Mouse (Mus musculus): ENCODE results near the gene Bicra. TPM values are rescaled to one million over a fixed set of nuclear protein-coding genes. Genes with fewer than 3 reads are reported as not detected.

Gene Bicra
- polyA plus RNA-seq, 1 experiment from 2014 or later = 3.7 TPM

GRCm38 (mm10) chr7:16024603-16025222, 23.0 kb downstream of the Bicra start:
- Histone ChIP-seq H3K36me3 (ENCODE audit: control insufficient read depth, insufficient read depth, low read length) (no peaks in the 10 kb centered on the region), H3K4me1 (ENCODE audit: control insufficient read depth, insufficient read depth, low read length) (peaks cover 14% of the 10 kb centered on the region), H3K27ac (ENCODE audit: low read length) (no peak overlapping the region), H3K4me2 (ENCODE audit: low read depth, low read length) (no peak overlapping the region), H3K4me3 (ENCODE audit: low read length) (no peak overlapping the region), H3K27me3 (replicated peaks; ENCODE audit: control insufficient read depth, insufficient read depth, low read length) (no peaks in the 10 kb centered on the region), H3K9me3 (ENCODE audit: control insufficient read depth, low read length) (no peaks in the 10 kb centered on the region), H3K9ac (ENCODE audit: low read depth, low read length) (no peak overlapping the region)
- no peak for ATAC-seq
- WGBS = 85% methylated on average over 8 of the region's 8 CpGs

DNA sequence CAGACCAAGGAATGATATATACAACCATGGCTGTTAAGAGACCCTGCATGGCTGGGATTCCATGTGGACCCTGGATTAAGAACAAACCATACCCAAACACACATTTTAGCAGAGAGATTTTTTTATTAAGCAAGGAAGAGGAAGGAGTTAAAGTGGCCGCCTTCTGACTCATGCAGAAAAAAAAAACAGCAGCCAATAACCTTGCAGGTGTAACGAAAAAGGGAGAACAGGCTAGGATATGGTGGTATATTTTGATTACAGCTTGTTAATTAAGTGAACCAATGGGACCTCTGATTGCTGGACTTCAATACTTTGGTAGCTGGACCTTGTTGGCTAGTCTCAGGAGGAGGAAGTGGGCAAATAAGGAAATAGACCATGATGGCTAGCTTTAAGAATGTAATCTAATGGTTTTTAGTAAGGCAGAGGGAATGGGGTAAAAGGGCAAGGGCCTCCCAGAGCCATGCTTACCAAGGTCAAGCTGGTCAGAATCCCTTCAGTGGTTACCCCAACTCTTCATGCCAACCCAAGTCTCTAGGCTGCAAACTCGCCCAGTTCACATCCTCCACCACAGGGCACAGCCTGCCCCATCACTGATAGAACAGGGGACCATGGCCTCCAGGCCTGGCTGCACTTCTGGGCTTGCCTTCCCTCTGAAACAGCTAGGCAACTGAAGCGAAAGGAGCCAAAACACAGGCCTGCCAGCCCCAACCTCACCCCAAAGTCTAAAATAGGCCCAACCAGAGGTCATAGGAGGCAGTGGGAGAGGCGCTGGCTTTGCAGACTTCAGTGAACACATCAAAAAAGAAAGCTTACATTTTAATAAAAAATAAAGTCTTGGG, 28.2 kb downstream of the Bicra start:
- H3K27ac ChIP-seq (ENCODE audit: low read length) = no peak overlapping the region

GRCm38 (mm10) chr7:16018016-16018810, 29.5 kb downstream of the Bicra start:
- H3K27ac ChIP-seq (ENCODE audit: low read length) = peak overlapping the region; percentile 55
- 62% methylated on average over 9 of the region's 9 CpGs for WGBS
- H3K27me3 ChIP-seq (replicated peaks; ENCODE audit: control insufficient read depth, insufficient read depth, low read length) = no peaks in the 10 kb centered on the region
- H3K36me3 ChIP-seq (ENCODE audit: control insufficient read depth, insufficient read depth, low read length) = no peaks in the 10 kb centered on the region
- no peak overlapping the region for H3K4me3 ChIP-seq (ENCODE audit: low read length)
- H3K9ac ChIP-seq (ENCODE audit: low read depth, low read length) = no peak overlapping the region
- ATAC-seq = peak; percentile 30
- peaks cover 21% of the 10 kb centered on the region for H3K4me1 ChIP-seq (ENCODE audit: control insufficient read depth, insufficient read depth, low read length)
- H3K9me3 ChIP-seq (ENCODE audit: control insufficient read depth, low read length) = no peaks in the 10 kb centered on the region
- H3K4me2 ChIP-seq (ENCODE audit: low read depth, low read length) = no peak overlapping the region

More for the DNA sequence above, 28.2 kb downstream of the Bicra start:
- Histone ChIP-seq H3K9ac (ENCODE audit: low read depth, low read length) (no peak overlapping the region), H3K9me3 (ENCODE audit: control insufficient read depth, low read length) (no peaks in the 10 kb centered on the region), H3K4me3 (ENCODE audit: low read length) (no peak overlapping the region), H3K36me3 (ENCODE audit: control insufficient read depth, insufficient read depth, low read length) (no peaks in the 10 kb centered on the region), H3K4me1 (ENCODE audit: control insufficient read depth, insufficient read depth, low read length) (peaks cover 21% of the 10 kb centered on the region), H3K27me3 (replicated peaks; ENCODE audit: control insufficient read depth, insufficient read depth, low read length) (no peaks in the 10 kb centered on the region), H3K4me2 (ENCODE audit: low read depth, low read length) (no peak overlapping the region)
- 83% methylated on average over 5 of the region's 5 CpGs for WGBS
- ATAC-seq = no peak

- H3K4me2 ChIP-seq (ENCODE audit: low read depth, low read length) = no peak overlapping the region
- no peak for ATAC-seq
- no peaks in the 10 kb centered on the region for H3K9me3 ChIP-seq (ENCODE audit: control insufficient read depth, low read length)
- H3K36me3 ChIP-seq (ENCODE audit: control insufficient read depth, insufficient read depth, low read length) = no peaks in the 10 kb centered on the region
- H3K4me1 ChIP-seq (ENCODE audit: control insufficient read depth, insufficient read depth, low read length) = peaks cover 19% of the 10 kb centered on the region
- H3K27ac ChIP-seq (ENCODE audit: low read length) = no peak overlapping the region
- no peak overlapping the region for H3K9ac ChIP-seq (ENCODE audit: low read depth, low read length)
- no peaks in the 10 kb centered on the region for H3K27me3 ChIP-seq (replicated peaks; ENCODE audit: control insufficient read depth, insufficient read depth, low read length)
- no peak overlapping the region for H3K4me3 ChIP-seq (ENCODE audit: low read length)
- 80% methylated on average over 5 of the region's 5 CpGs for WGBS
Observed at GRCm38 (mm10) chr7:16015384-16015783, 32.3 kb downstream of the Bicra start.

DNA sequence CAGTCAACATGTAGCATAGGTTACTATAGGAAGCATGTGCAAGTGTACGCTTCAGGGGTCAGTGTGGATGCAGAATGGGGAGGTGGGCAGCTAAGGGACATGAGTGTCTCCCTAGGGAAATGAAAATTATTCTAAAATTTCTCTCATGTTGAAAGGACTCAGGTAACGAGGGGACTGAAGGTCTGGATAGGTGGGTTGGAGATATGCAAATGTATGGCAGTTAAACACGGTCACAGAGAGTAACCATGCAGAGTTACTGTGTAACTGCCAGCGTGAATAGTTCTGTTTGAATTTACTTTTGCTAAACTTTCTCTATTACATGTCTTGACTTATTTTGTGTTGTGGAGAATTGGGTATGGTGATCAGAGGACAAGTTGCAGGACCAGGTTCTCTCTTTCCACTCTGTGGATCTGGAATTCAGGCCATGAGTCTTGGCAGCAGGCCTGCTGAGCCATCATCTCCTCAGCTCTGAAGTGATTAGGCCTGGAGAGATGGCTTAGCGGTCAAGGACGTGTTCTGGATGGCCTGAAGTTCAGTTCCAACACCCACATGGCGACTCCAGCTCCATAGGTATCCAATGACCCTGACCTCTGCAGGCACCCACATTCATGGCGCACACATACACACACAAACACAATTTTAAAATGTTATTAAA, 33.1 kb downstream of the Bicra start:
- Histone ChIP-seq H3K27me3 (replicated peaks; ENCODE audit: control insufficient read depth, insufficient read depth, low read length) (no peaks in the 10 kb centered on the region), H3K4me3 (ENCODE audit: low read length) (no peak overlapping the region), H3K4me2 (ENCODE audit: low read depth, low read length) (no peak overlapping the region), H3K27ac (ENCODE audit: low read length) (no peak overlapping the region), H3K9me3 (ENCODE audit: control insufficient read depth, low read length) (no peaks in the 10 kb centered on the region), H3K9ac (ENCODE audit: low read depth, low read length) (no peak overlapping the region), H3K4me1 (ENCODE audit: control insufficient read depth, insufficient read depth, low read length) (peaks cover 15% of the 10 kb centered on the region), H3K36me3 (ENCODE audit: control insufficient read depth, insufficient read depth, low read length) (no peaks in the 10 kb centered on the region)
- ATAC-seq = no peak
- WGBS = 87% methylated on average over 8 of the region's 8 CpGs

GRCm38 (mm10) chr7:16013722-16014275, 33.9 kb downstream of the Bicra start:
- WGBS = 81% methylated on average over 5 of the region's 5 CpGs
- Histone ChIP-seq H3K27ac (ENCODE audit: low read length) (no peak overlapping the region), H3K4me2 (ENCODE audit: low read depth, low read length) (no peak overlapping the region), H3K4me3 (ENCODE audit: low read length) (no peak overlapping the region), H3K36me3 (ENCODE audit: control insufficient read depth, insufficient read depth, low read length) (no peaks in the 10 kb centered on the region), H3K27me3 (replicated peaks; ENCODE audit: control insufficient read depth, insufficient read depth, low read length) (no peaks in the 10 kb centered on the region), H3K9me3 (ENCODE audit: control insufficient read depth, low read length) (no peaks in the 10 kb centered on the region), H3K4me1 (ENCODE audit: control insufficient read depth, insufficient read depth, low read length) (peaks cover 10% of the 10 kb centered on the region), H3K9ac (ENCODE audit: low read depth, low read length) (no peak overlapping the region)
- no peak for ATAC-seq

- WGBS = 76% methylated on average over 11 of the region's 11 CpGs
- no peak overlapping the region for H3K4me3 ChIP-seq (ENCODE audit: low read length)
- no peak overlapping the region for H3K27ac ChIP-seq (ENCODE audit: low read length)
- H3K4me1 ChIP-seq (ENCODE audit: control insufficient read depth, insufficient read depth, low read length) = peaks cover 5% of the 10 kb centered on the region; the same call in 1 of the 2 replicates
- H3K27me3 ChIP-seq (replicated peaks; ENCODE audit: control insufficient read depth, insufficient read depth, low read length) = no peaks in the 10 kb centered on the region
- no peak overlapping the region for H3K9ac ChIP-seq (ENCODE audit: low read depth, low read length)
- H3K36me3 ChIP-seq (ENCODE audit: control insufficient read depth, insufficient read depth, low read length) = no peaks in the 10 kb centered on the region
- no peak for ATAC-seq
- H3K4me2 ChIP-seq (ENCODE audit: low read depth, low read length) = no peak overlapping the region
- no peaks in the 10 kb centered on the region for H3K9me3 ChIP-seq (ENCODE audit: control insufficient read depth, low read length)
Observed at GRCm38 (mm10) chr7:16012576-16013263, 35.0 kb downstream of the Bicra start.

DNA sequence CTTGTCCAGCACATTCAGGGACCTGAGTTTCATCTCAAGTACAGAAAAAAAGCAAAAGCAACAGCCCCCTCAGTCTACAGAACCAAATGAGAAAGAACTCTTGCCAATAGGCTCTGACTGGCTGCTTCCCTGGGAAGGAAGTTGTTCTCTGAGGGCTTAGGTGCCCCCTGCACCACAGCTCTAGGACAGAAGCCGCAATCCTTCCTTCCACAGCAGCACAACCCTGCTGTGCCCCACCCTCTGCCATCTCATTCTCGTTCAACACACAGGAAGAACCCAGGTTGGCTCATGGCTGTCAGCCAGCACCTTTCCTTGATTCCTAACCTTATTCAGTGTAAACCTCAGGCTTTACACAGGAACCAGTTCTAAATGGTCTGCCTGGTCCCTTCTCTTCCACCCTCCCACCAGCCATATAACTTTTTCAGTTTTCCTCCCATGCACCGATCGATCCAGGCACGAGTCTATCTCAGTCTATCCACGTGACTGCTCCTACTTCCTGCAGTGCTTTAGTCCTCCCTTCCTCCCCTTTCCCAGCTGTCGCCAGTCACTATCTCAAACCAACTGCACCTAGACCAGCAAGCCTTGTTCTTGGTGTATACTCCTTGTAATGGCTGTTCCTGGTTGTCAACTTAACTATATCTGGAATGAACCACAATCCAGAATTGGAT, 36.2 kb downstream of the Bicra start:
- no peak overlapping the region for H3K9ac ChIP-seq (ENCODE audit: low read depth, low read length)
- H3K9me3 ChIP-seq (ENCODE audit: control insufficient read depth, low read length) = no peaks in the 10 kb centered on the region
- H3K36me3 ChIP-seq (ENCODE audit: control insufficient read depth, insufficient read depth, low read length) = no peaks in the 10 kb centered on the region
- H3K4me3 ChIP-seq (ENCODE audit: low read length) = no peak overlapping the region
- H3K4me2 ChIP-seq (ENCODE audit: low read depth, low read length) = no peak overlapping the region
- 86% methylated on average over 7 of the region's 7 CpGs for whole genome bisulfite sequencing
- no peak overlapping the region for H3K27ac ChIP-seq (ENCODE audit: low read length)
- H3K4me1 ChIP-seq (ENCODE audit: control insufficient read depth, insufficient read depth, low read length) = peaks cover 5% of the 10 kb centered on the region; the same call in 1 of the 2 replicates
- no peaks in the 10 kb centered on the region for H3K27me3 ChIP-seq (replicated peaks; ENCODE audit: control insufficient read depth, insufficient read depth, low read length)
- peak; percentile 43; the same call in 1 of the 2 replicates for ATAC-seq
